Mouse (Mus musculus) E14TG2a.4 (cell line): ENCODE results near the gene Rab21.

Source experiments
- H3K27me3 ChIP-seq: 2 replicates; pipeline ENCODE4 v1.6.1; 2014; ENCODE audit warnings: low read length, control low read depth; ENCODE audit not compliant: insufficient read depth
- H3K36me3 ChIP-seq: 2 replicates; pipeline ENCODE4 v1.6.1; 2014; ENCODE audit warnings: low read length, control low read depth; ENCODE audit not compliant: insufficient read depth
- H3K4me1 ChIP-seq: replicated peaks from 2 replicates; pipeline ENCODE4 v1.6.1; 2014; ENCODE audit warnings: low read depth, low read length, control low read depth
- H3K4me3 ChIP-seq: replicated peaks from 2 replicates; pipeline ENCODE4 v1.5.1; 2014; ENCODE audit warnings: mild to moderate bottlenecking, low read length
- H3K9me3 ChIP-seq: 2 replicates; pipeline ENCODE4 v1.6.1; 2014; ENCODE audit warnings: low read length, control low read depth
- CTCF ChIP-seq: conservative IDR thresholded peaks from 2 replicates; pipeline ENCODE4 v1.5.1; 2014; ENCODE audit warnings: low read length
- NANOG ChIP-seq: IDR thresholded peaks from 2 replicates; pipeline ENCODE4 v1.6.1; 2014; ENCODE audit warnings: borderline replicate concordance, low read length, mixed read lengths
- POU5F1 ChIP-seq: IDR thresholded peaks from 2 replicates; pipeline ENCODE4 v1.6.1; 2014; ENCODE audit warnings: low read length, borderline replicate concordance

The Rab21 gene

DNA sequence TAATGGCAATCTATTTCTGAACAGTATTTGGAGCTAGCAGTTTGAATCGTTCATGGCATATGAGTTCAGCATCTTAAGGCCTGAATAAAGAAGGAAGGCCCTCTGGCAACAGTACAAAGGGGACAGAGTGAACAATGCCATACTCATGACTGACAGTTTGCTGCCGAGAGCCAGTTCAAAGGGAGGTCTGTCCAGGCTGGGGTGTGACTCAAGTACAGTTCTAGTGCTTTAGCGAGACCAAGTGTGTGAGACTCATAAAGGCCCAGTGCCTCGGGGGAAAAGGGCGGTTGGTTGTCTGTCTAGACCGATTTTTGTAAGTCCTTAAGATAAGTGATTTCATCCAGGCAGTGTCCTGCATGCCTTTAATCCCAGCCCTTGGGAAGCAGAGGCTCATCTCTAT, 39.2 kb upstream of the Rab21 start:
- Histone ChIP-seq H3K4me3 (no peak overlapping the region), H3K4me1 (peaks cover 82% of the 10 kb centered on the region), H3K36me3 (peaks cover 22% of the 10 kb centered on the region), H3K27me3 (no peaks in the 10 kb centered on the region), H3K9me3 (no peaks in the 10 kb centered on the region)
- TF ChIP-seq POU5F1: no peak
- no peak for TF ChIP-seq CTCF
- TF ChIP-seq NANOG: no peak

DNA sequence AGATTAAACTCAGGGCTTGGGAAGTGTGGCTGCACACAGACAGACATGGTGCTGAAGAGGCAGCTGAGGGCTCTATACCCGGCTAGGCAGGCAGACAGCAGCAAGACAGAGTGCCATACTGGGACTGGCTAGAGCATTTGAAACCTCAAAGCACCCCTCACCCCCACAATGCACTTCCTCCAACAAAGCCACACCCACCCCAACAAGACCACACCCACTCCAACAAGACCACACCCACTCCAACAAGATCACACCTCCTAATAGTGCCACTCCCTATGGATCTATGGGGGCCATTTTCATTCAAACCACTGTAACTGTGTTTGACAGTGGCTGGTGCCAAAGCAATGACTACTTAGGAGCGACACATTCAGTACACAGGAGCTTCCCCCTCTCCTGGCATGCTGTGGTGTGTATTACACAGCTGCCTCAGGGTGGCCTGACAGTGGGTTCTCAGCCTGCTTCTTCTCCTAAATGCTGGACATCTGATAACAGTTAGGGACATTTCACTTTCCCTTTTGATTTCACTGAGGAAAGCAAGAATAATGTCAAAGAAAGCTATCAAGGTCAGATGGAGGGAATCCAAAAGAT, 35.5 kb upstream of the Rab21 start:
- peaks cover 11% of the 10 kb centered on the region for H3K36me3 ChIP-seq
- H3K9me3 ChIP-seq: no peaks in the 10 kb centered on the region
- H3K4me1 ChIP-seq: peaks cover 62% of the 10 kb centered on the region
- peak; percentile 33; the same call in 1 of the 2 replicates for TF ChIP-seq NANOG
- no peak for TF ChIP-seq CTCF
- no peak for TF ChIP-seq POU5F1
- H3K27me3 ChIP-seq: no peaks in the 10 kb centered on the region
- H3K4me3 ChIP-seq: no peak overlapping the region; the same call in 1 of the 2 replicates

DNA sequence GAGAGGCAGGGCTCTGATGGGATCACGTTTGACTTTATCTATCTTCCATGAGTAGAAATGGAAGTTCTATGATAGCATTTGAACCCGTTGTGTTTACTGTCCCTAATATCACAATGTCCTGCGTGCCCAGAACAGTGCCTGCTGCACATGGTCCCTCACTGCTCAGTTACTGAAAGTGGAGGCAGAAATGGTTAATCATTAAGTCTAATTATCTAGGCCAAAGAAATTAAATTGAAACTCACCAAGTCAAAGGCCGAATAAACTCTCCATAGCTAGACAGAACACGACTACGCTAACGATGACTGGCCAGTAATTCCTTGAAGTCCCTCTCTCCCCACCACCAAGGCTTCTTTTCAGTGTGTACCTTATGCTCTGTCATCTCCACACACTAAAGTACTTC, 34.1 kb upstream of the Rab21 start:
- H3K9me3 ChIP-seq: no peaks in the 10 kb centered on the region
- H3K4me3 ChIP-seq: no peak overlapping the region
- TF ChIP-seq POU5F1 (no peak), CTCF (no peak), NANOG (no peak)
- H3K27me3 ChIP-seq: no peaks in the 10 kb centered on the region
- peaks cover 48% of the 10 kb centered on the region for H3K4me1 ChIP-seq
- H3K36me3 ChIP-seq: peaks cover 10% of the 10 kb centered on the region

DNA sequence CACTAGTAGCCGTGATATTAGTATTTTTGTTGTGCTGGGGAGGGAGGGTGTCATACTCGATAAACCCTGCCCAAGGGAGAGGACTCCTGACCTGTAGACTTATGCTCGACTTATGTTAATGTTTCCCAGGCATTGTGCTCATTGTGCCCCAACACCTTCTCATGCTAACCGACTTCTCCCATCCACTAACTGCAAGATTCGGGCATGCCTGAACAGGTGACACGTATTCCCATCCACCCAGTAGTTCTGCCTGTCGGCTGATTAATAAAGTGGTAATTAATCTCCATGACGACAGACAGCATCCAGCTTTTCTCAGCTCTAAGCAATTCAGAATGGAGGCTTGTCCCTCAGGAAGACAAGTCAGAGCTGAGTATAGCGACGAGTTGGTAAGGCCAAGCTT, 33.6 kb upstream of the Rab21 start:
- Histone ChIP-seq H3K36me3 (peaks cover 10% of the 10 kb centered on the region), H3K4me3 (no peak overlapping the region), H3K27me3 (no peaks in the 10 kb centered on the region), H3K9me3 (no peaks in the 10 kb centered on the region), H3K4me1 (peaks cover 46% of the 10 kb centered on the region)
- TF ChIP-seq CTCF (no peak), POU5F1 (no peak), NANOG (no peak)

DNA sequence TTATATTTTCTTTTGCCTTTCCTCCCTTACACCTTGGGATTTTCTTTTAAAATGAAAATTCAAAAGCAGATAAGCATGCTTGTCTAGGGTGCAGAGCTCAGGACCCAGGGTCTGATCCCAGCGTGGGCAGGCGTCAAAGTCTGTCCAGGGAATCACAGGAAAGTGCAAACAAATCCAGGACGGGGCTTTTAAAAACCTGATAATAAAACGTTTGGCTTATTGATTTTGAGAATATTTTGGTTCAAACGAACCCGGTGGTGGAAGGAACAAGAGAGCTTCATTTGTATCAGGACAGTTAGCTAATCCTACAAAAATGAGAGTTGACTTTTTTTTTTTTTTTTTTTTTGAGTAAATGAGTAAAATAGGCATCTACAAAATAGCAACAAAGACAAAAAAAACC, 32.7 kb upstream of the Rab21 start:
- peaks cover 47% of the 10 kb centered on the region for H3K4me1 ChIP-seq
- no peak overlapping the region for H3K4me3 ChIP-seq
- no peaks in the 10 kb centered on the region for H3K27me3 ChIP-seq
- no peak for TF ChIP-seq POU5F1
- no peak for TF ChIP-seq CTCF
- TF ChIP-seq NANOG: no peak
- H3K9me3 ChIP-seq: no peaks in the 10 kb centered on the region
- H3K36me3 ChIP-seq: peaks cover 15% of the 10 kb centered on the region

DNA sequence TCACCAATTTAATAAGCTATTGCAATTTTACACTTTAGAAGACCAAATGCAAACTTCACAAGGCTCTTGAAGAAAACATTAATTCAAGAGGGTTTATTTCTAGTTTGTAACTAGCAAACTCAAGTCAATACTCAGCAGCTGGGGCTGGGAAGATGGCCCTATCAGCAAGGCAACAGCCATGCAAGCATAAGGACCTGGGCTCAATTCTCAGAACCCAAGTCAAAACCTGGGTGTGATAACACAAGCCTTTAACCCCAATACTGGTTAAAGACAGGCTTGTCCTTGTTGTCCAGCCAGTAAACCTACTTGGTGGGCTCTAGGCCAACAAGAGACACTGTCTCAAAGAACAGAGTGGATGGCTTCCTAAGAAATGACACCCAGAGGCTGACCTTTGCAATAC, 31.1 kb upstream of the Rab21 start:
- Histone ChIP-seq H3K9me3 (no peaks in the 10 kb centered on the region), H3K4me1 (peaks cover 42% of the 10 kb centered on the region), H3K27me3 (no peaks in the 10 kb centered on the region), H3K4me3 (no peak overlapping the region), H3K36me3 (peaks cover 29% of the 10 kb centered on the region)
- TF ChIP-seq CTCF: no peak
- no peak for TF ChIP-seq NANOG
- TF ChIP-seq POU5F1: no peak

DNA sequence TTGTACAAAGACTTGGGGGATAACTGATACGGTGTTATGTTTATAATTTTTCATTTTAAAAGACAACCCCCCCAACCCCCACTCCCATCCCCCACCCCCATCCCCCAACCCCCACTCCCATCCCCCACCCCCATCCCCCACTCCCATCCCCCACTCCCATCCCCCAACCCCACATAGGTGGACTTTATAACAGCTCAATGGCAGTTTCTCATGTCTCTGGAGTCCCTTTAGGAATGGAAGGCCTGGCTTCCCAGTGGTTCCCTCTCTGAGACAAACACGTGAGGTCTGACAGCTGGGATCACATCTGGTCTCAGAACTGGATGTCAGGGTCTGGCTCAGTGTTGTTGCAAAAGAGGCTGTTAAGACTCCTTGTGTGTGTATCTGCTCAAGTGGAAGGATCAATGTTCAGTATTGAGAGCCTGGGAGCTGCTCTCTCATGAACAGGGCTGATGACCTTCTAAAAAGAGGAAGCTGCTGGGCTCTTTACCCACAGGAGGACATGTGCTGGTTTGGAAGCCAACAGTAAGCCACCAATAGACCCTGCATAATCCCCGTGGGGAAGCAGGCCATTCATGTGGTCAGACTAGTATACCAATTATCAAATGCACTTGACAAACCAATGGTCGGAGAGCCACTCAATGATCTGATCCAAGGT, 27.5 kb upstream of the Rab21 start:
- Histone ChIP-seq H3K27me3 (no peaks in the 10 kb centered on the region), H3K4me1 (peaks cover 11% of the 10 kb centered on the region), H3K9me3 (no peaks in the 10 kb centered on the region), H3K4me3 (no peak overlapping the region), H3K36me3 (peaks cover 57% of the 10 kb centered on the region)
- TF ChIP-seq POU5F1: no peak
- no peak for TF ChIP-seq CTCF
- TF ChIP-seq NANOG: no peak

DNA sequence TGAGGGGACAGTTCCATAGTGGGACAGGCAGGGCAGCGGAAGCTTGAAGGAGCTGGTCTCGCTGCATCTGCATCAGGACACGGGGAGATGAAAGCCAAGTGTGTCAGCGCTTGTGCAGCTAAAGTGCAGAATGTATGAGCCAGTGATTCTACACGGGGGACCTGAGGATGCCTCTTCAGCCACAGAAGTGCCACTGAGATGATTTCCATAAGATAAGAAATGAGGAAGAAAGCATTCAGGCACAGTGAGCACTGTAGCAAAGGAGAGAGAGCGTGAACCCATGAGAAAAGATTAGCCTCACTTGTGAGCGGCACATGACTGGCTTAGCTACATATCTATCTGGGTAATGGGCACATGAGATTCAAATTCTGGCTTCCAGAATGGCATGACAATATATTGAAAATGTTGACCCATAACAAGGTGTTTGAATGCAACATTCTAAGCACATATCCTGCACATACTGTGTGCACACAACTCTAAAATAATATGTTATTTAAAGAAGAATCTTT, 24.5 kb upstream of the Rab21 start:
- peaks cover 47% of the 10 kb centered on the region for H3K36me3 ChIP-seq
- peaks cover 11% of the 10 kb centered on the region for H3K4me1 ChIP-seq
- TF ChIP-seq CTCF (no peak), NANOG (no peak), POU5F1 (no peak)

DNA sequence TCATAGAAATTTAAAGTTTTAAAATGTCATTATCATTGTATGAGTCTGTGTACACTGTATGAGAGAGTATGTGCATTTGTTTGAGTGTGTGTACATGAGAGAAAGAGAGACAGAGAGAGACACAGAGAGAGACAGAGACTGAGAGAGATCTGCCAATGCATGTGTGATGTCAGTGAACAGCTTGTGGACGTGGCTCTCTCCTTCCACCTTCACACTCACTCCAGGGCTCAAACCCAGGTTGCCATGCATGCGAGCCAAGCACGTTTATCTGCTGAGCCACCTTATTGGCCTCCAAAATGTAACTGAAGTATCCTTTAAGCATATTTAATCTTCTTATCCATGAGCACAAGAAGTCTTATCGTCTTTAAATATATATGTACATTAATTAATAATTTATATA, 21.5 kb upstream of the Rab21 start:
- TF ChIP-seq CTCF: no peak
- no peak for TF ChIP-seq NANOG
- no peak for TF ChIP-seq POU5F1
- H3K4me3 ChIP-seq: no peak overlapping the region
- peaks cover 33% of the 10 kb centered on the region for H3K36me3 ChIP-seq
- H3K27me3 ChIP-seq: no peaks in the 10 kb centered on the region
- H3K4me1 ChIP-seq: no peaks in the 10 kb centered on the region
- H3K9me3 ChIP-seq: no peaks in the 10 kb centered on the region

More for the DNA sequence above, 24.5 kb upstream of the Rab21 start:
- Histone ChIP-seq H3K4me3 (no peak overlapping the region), H3K9me3 (no peaks in the 10 kb centered on the region), H3K27me3 (no peaks in the 10 kb centered on the region)
